ENCODE assay signal across 32 mouse cellular contexts in genomic region chr11:95963304-95963703, GRCm38 (mm10). TPM values are rescaled to one million over a fixed set of nuclear protein-coding genes. Genes with fewer than 3 reads are reported as not detected.
A peak's percentile ranks its signal among the peaks of the same experiment; 100 is the strongest.
DNase-seq lines count a peak whose midpoint lies in the region; ATAC-seq lines count a peak whose summit lies in the region.
"Had no signal": no experiment of that assay in that cellular context is flagged by ENCODE, and none has a peak within 500 bp of the region (broad histone marks: within the 10 kb centered on the region; RNA-seq: fewer than 3 reads in every experiment).

No protein-coding gene starts in this region.

- no peaks in the 10 kb centered on the region for H3K27me3 ChIP-seq in midbrain, embryonic 14.5 days (ENCODE audit: control insufficient read depth, insufficient read depth, low read length)
- H3K27me3 ChIP-seq: heart, embryonic 15.5 days; neural tube, embryonic 15.5 days had no signal

- no peak overlapping the region for H3K27ac ChIP-seq in midbrain, embryonic 14.5 days (replicated peaks; ENCODE audit: low read depth, low read length)
- H3K27ac ChIP-seq: forebrain, embryonic 10.5 days; heart, embryonic 15.5 days; hindbrain, embryonic 14.5 days; kidney, postnatal 0 days; macrophage; midbrain, embryonic 10.5 days; neural tube, embryonic 15.5 days had no signal

- no peaks in the 10 kb centered on the region for H3K4me1 ChIP-seq in midbrain, embryonic 14.5 days (ENCODE audit: control insufficient read depth, insufficient read depth, low read length)
- H3K4me1 ChIP-seq: heart, embryonic 15.5 days; neural tube, embryonic 15.5 days had no signal

- no peak overlapping the region for H3K4me3 ChIP-seq in midbrain, embryonic 14.5 days (replicated peaks; ENCODE audit: low read depth, low read length)
- H3K4me3 ChIP-seq: forebrain, embryonic 10.5 days; heart, embryonic 15.5 days; midbrain, embryonic 10.5 days; neural tube, embryonic 15.5 days had no signal

- H3K9ac ChIP-seq in midbrain, embryonic 14.5 days (replicated peaks; ENCODE audit: low read length), result no peak overlapping the region
- H3K9ac ChIP-seq: heart, embryonic 15.5 days; hindbrain, embryonic 14.5 days; neural tube, embryonic 15.5 days had no signal

- H3K9me3 ChIP-seq in midbrain, embryonic 14.5 days (ENCODE audit: control insufficient read depth, low read length), result no peaks in the 10 kb centered on the region
- H3K9me3 ChIP-seq: forebrain, embryonic 10.5 days; heart, embryonic 15.5 days; midbrain, embryonic 10.5 days; neural tube, embryonic 15.5 days had no signal

- WGBS in midbrain, embryonic 14.5 days, result 74% methylated on average over 7 of the region's 7 CpGs

- no peak for ATAC-seq in midbrain, embryonic 14.5 days (ENCODE audit: low FRiP score, low TSS enrichment)
- ATAC-seq: forebrain, embryonic 16.5 days; inflammation-experienced regulatory T-cells, adult 6 months; lung, postnatal 0 days had no signal

- no peak overlapping the region for H3K4me2 ChIP-seq in midbrain, embryonic 14.5 days (ENCODE audit: low read length)
- H3K4me2 ChIP-seq: heart, embryonic 15.5 days; hindbrain, embryonic 14.5 days; neural tube, embryonic 15.5 days had no signal

- peaks cover 61% of the 10 kb centered on the region for H3K36me3 ChIP-seq in midbrain, embryonic 14.5 days (ENCODE audit: control insufficient read depth, insufficient read depth, low read length)

- peak; percentile 43 for DNase-seq in cerebellum, adult 11-12 months
- DNase-seq in cerebellum, postnatal 4 days (ENCODE audit: low spot score in 2 of 2), result no peak
- peak; percentile 96 for DNase-seq in ZHBTc4 (ENCODE audit: low read depth, low spot score)
- DNase-seq in cerebellum, adult 9-11 months, result peak; percentile 46
- DNase-seq in midbrain, embryonic 14.5 days, result no peak
- DNase-seq in thymus, postnatal 4 days, result no peak
- no peak for DNase-seq in heart, adult 18-20 months
- DNase-seq in frontal cortex, postnatal 25 days (ENCODE audit: low spot score in 2 of 2), result no peak
- DNase-seq: adrenal gland, postnatal 25 days; gastrocnemius, postnatal 25 days; heart, postnatal 4 days; kidney, adult 18-20 months; thymus, adult 18-20 months; thymus, postnatal 36 days had no signal

RNA-seq across cellular contexts. Expression of gene Igf2bp1, which starts 42.4 kb away (rescaled TPM):
- polyA plus RNA-seq in midbrain, embryonic 14.5 days (2014; fragmentation: Nextera tagmentation; extraction: Ambion mirVana), result 10.7 and 11.1 TPM in 2 replicates
- under 1 TPM; 0.05 to 0.35 TPM for total RNA-seq in heart, adult 18-20 months (2021)
- total RNA-seq: gastrocnemius, postnatal 25 days; liver, adult 2 months had no signal
- polyA plus RNA-seq: inflammation-experienced regulatory T-cells, adult 6 months; liver, adult 2 months; macrophage; small intestine, adult 2 months had no signal

RNA-seq across cellular contexts. Expression of gene B4galnt2, which starts 48.6 kb away (rescaled TPM):
- polyA plus RNA-seq in midbrain, embryonic 14.5 days (2014; fragmentation: Nextera tagmentation; extraction: Ambion mirVana), result not detected in 2 replicates
- not detected for total RNA-seq in heart, adult 18-20 months (2021)
- total RNA-seq: adrenal gland, postnatal 25 days; gastrocnemius, postnatal 25 days; heart, adult 8-10 months; heart, postnatal 4 days; layer of hippocampus, postnatal 14 days; midbrain, postnatal 0 days had no signal
- polyA plus RNA-seq: cortical plate, adult 2 months; embryonic facial prominence, embryonic 11.5 days; forebrain, embryonic 10.5 days; forebrain, embryonic 16.5 days; hindbrain, embryonic 14.5 days; limb, embryonic 11.5 days; liver, adult 2 months; lung, postnatal 0 days; midbrain, postnatal 0 days; neural tube, embryonic 15.5 days had no signal

Comparison
In these comparisons a context has a peak if more than half of its experiments do, and no peak if none do; other contexts are left out.
1. DNase-seq: peak in cerebellum, adult 11-12 months (single experiment), ZHBTc4 (single experiment) and cerebellum, adult 9-11 months (single experiment); none in cerebellum, postnatal 4 days (0 of 2), midbrain, embryonic 14.5 days (single experiment), thymus, postnatal 4 days (single experiment), heart, adult 18-20 months (0 of 2) and frontal cortex, postnatal 25 days (0 of 2).